Mouse (Mus musculus) E14TG2a.4 (cell line): Measurements from ENCODE around the gene Sncg.

ENCODE experiments used
- CTCF ChIP-seq: conservative IDR thresholded peaks from 2 replicates; pipeline ENCODE4 v1.5.1; 2014; ENCODE audit warnings: low read length
- NANOG ChIP-seq: IDR thresholded peaks from 2 replicates; pipeline ENCODE4 v1.6.1; 2014; ENCODE audit warnings: borderline replicate concordance, low read length, mixed read lengths

DNA sequence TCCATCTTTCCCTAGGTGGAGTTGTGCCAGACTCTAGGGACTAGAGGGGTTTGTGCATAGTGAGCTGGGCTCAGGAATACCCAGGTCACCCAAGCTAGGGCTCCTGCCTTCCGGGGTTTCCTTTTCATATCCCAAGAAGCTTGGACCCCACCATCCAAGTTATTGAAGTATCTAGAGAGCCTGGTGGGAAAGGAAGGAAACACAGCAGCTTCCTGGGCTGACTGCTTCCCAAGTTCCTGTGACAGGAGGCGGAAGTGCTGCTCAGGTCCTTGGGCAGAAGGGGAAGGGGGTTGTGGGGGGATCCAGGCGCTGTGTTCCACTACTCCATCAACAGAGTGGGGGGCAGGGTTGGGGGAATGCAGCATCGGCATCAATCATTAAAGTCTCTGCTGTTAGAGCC lies 2.5 kb upstream of the Sncg start:
- TF ChIP-seq CTCF (no peak), NANOG (no peak)
